22 mouse cellular contexts compared by ENCODE assay signal in genomic region chr4:142829711-142830110, GRCm38 (mm10).
DNase-seq lines count a peak whose midpoint lies in the region; ATAC-seq lines count a peak whose summit lies in the region.
"Had no signal": no experiment of that assay in that cellular context is flagged by ENCODE, and none has a peak within 500 bp of the region (broad histone marks: within the 10 kb centered on the region; RNA-seq: fewer than 3 reads in every experiment).

No protein-coding gene starts in this region.

- no peak overlapping the region for H3K4me3 ChIP-seq in forebrain, embryonic 15.5 days
- no peak overlapping the region for H3K4me3 ChIP-seq in forebrain, embryonic 12.5 days (replicated peaks)
- H3K4me3 ChIP-seq in midbrain, embryonic 15.5 days: no peak overlapping the region
- no peak overlapping the region for H3K4me3 ChIP-seq in midbrain, embryonic 10.5 days
- H3K4me3 ChIP-seq: embryonic facial prominence, embryonic 10.5 days; heart, embryonic 10.5 days; hindbrain, embryonic 13.5 days; intestine, embryonic 15.5 days had no signal

- ATAC-seq in forebrain, embryonic 15.5 days (replicated peaks): no peak
- no peak for ATAC-seq in forebrain, embryonic 12.5 days (ENCODE audit: low FRiP score)
- no peak for ATAC-seq in midbrain, embryonic 15.5 days (replicated peaks)
- ATAC-seq: CD4-positive, CD25-positive, alpha-beta regulatory T cell, adult 4 months; intestine, embryonic 15.5 days had no signal

- no peaks in the 10 kb centered on the region for H3K9me3 ChIP-seq in forebrain, embryonic 15.5 days
- H3K9me3 ChIP-seq in forebrain, embryonic 12.5 days: no peaks in the 10 kb centered on the region
- no peaks in the 10 kb centered on the region for H3K9me3 ChIP-seq in midbrain, embryonic 15.5 days
- no peaks in the 10 kb centered on the region for H3K9me3 ChIP-seq in midbrain, embryonic 10.5 days (replicated peaks)
- H3K9me3 ChIP-seq: embryonic facial prominence, embryonic 10.5 days; heart, embryonic 10.5 days; hindbrain, embryonic 13.5 days; intestine, embryonic 15.5 days had no signal

- H3K27me3 ChIP-seq in forebrain, embryonic 15.5 days: no peaks in the 10 kb centered on the region
- H3K27me3 ChIP-seq in forebrain, embryonic 12.5 days: no peaks in the 10 kb centered on the region; the same call in 1 of the 2 replicates
- no peaks in the 10 kb centered on the region for H3K27me3 ChIP-seq in midbrain, embryonic 15.5 days (replicated peaks)
- H3K27me3 ChIP-seq in midbrain, embryonic 10.5 days (ENCODE audit: low read depth, poor library complexity, severe bottlenecking): 0 out of 2 replicates have a peak, but pooled peaks cover 4% of the 10 kb centered on the region
- H3K27me3 ChIP-seq: hindbrain, embryonic 13.5 days; intestine, embryonic 15.5 days had no signal

- no peak overlapping the region for H3K9ac ChIP-seq in forebrain, embryonic 15.5 days (replicated peaks)
- H3K9ac ChIP-seq in forebrain, embryonic 12.5 days: no peak overlapping the region
- H3K9ac ChIP-seq in midbrain, embryonic 15.5 days: no peak overlapping the region
- H3K9ac ChIP-seq: hindbrain, embryonic 13.5 days; intestine, embryonic 15.5 days had no signal

- H3K4me1 ChIP-seq in forebrain, embryonic 15.5 days: peaks cover 43% of the 10 kb centered on the region
- H3K4me1 ChIP-seq in forebrain, embryonic 12.5 days: peaks cover 35% of the 10 kb centered on the region
- H3K4me1 ChIP-seq in midbrain, embryonic 15.5 days: peaks cover 36% of the 10 kb centered on the region
- peaks cover 39% of the 10 kb centered on the region for H3K4me1 ChIP-seq in midbrain, embryonic 10.5 days
- H3K4me1 ChIP-seq: heart, embryonic 10.5 days; intestine, embryonic 15.5 days had no signal

- peak overlapping the region; percentile 7; the same call in 1 of the 2 replicates for H3K4me2 ChIP-seq in forebrain, embryonic 15.5 days (replicated peaks)
- no peak overlapping the region for H3K4me2 ChIP-seq in forebrain, embryonic 12.5 days
- no peak overlapping the region for H3K4me2 ChIP-seq in midbrain, embryonic 15.5 days
- H3K4me2 ChIP-seq: hindbrain, embryonic 13.5 days; intestine, embryonic 15.5 days had no signal

- WGBS in forebrain, embryonic 15.5 days: 25% methylated on average over 7 of the region's 7 CpGs
- WGBS in forebrain, embryonic 12.5 days: 72% methylated on average over 7 of the region's 7 CpGs
- WGBS in midbrain, embryonic 15.5 days: 68% methylated on average over 7 of the region's 7 CpGs
- WGBS in midbrain, embryonic 10.5 days: 87% methylated on average over 7 of the region's 7 CpGs

- peak overlapping the region; percentile 68 for H3K27ac ChIP-seq in forebrain, embryonic 15.5 days (replicated peaks)
- H3K27ac ChIP-seq in forebrain, embryonic 12.5 days: no peak overlapping the region; the same call in 1 of the 2 replicates
- H3K27ac ChIP-seq in midbrain, embryonic 15.5 days: peak overlapping the region; percentile 27; the same call in 1 of the 2 replicates
- no peak overlapping the region for H3K27ac ChIP-seq in midbrain, embryonic 10.5 days (replicated peaks)
- H3K27ac ChIP-seq: embryonic facial prominence, embryonic 10.5 days; heart, embryonic 10.5 days; hindbrain, embryonic 13.5 days; intestine, embryonic 15.5 days had no signal

- H3K36me3 ChIP-seq in forebrain, embryonic 15.5 days: no peaks in the 10 kb centered on the region
- no peaks in the 10 kb centered on the region for H3K36me3 ChIP-seq in forebrain, embryonic 12.5 days (replicated peaks)
- no peaks in the 10 kb centered on the region for H3K36me3 ChIP-seq in midbrain, embryonic 15.5 days (replicated peaks)
- no peaks in the 10 kb centered on the region for H3K36me3 ChIP-seq in midbrain, embryonic 10.5 days
- H3K36me3 ChIP-seq: embryonic facial prominence, embryonic 10.5 days; G1E; heart, embryonic 10.5 days; hindbrain, embryonic 13.5 days; intestine, embryonic 15.5 days had no signal

- DNase-seq in cerebellum, postnatal 10 days: peak; percentile 68 to 70
- DNase-seq in cerebellum, adult 8-10 months: no peak
- DNase-seq in midbrain, embryonic 10.5 days (ENCODE audit: low spot score): no peak
- DNase-seq in thymus, postnatal 10 days (ENCODE audit: low spot score in 2 of 2): no peak
- DNase-seq: adrenal gland, postnatal 10 days; B cell, adult 2 months; cerebellum, adult 18-20 months; cerebellum, postnatal 36 days; gastrocnemius, postnatal 10 days; heart, adult 18-20 months; heart, postnatal 10 days; heart, postnatal 4 days; kidney, adult 18-20 months had no signal

Comparison
In these comparisons a context has a peak if more than half of its experiments do, and no peak if none do; other contexts are left out.
1. DNase-seq: peak in cerebellum, postnatal 10 days (2 of 2); none in cerebellum, adult 8-10 months (single experiment), midbrain, embryonic 10.5 days (single experiment) and thymus, postnatal 10 days (0 of 2).
2. H3K27ac ChIP-seq: peak in forebrain, embryonic 15.5 days (single experiment) and midbrain, embryonic 15.5 days (single experiment); none in forebrain, embryonic 12.5 days (single experiment) and midbrain, embryonic 10.5 days (single experiment).